Mouse (Mus musculus) limb, embryonic 15.5 days (tissue): ENCODE results near the gene Spata7. TPM values are rescaled to one million over a fixed set of nuclear protein-coding genes. Genes with fewer than 3 reads are reported as not detected.
"Not testable (repeated sequence)": the region's sequence is repeated elsewhere in the genome, so short reads cannot be mapped to it uniquely, and the experiment has no call there.

Experiments
- ATAC-seq: fragments of 200-750 bp; cut with Nextera tagmentation; 2 replicates; pipeline ENCODE4 v1.8.0; 2017; ENCODE audit warnings: low read depth, moderate TSS enrichment; ENCODE audit not compliant: insufficient number of reproducible peaks, low FRiP score, low TSS enrichment
- H3K27ac ChIP-seq: fragments of 300-500 bp; sonication (generic); 2 replicates; pipeline ENCODE4 v1.5.1; 2015; ENCODE audit warnings: moderate library complexity, mild to moderate bottlenecking, inconsistent platforms
- H3K27me3 ChIP-seq: fragments of 300-500 bp; sonication (generic); 2 replicates; pipeline ENCODE4 v1.6.1; 2015; ENCODE audit warnings: inconsistent platforms
- H3K36me3 ChIP-seq: fragments of 300-500 bp; sonication (generic); 2 replicates; pipeline ENCODE4 v1.6.1; 2015; ENCODE audit warnings: inconsistent platforms
- H3K4me1 ChIP-seq: fragments of 300-500 bp; sonication (generic); 2 replicates; pipeline ENCODE4 v1.6.1; 2015; ENCODE audit warnings: inconsistent platforms
- H3K4me2 ChIP-seq: fragments of 300-500 bp; sonication (generic); 2 replicates; pipeline ENCODE4 v1.6.1; 2015; ENCODE audit warnings: mild to moderate bottlenecking, inconsistent platforms
- H3K4me3 ChIP-seq: fragments of 300-500 bp; sonication (generic); 2 replicates; pipeline ENCODE4 v1.5.1; 2015; ENCODE audit warnings: mild to moderate bottlenecking, inconsistent platforms
- H3K9ac ChIP-seq: fragments of 300-500 bp; sonication (generic); 2 replicates; pipeline ENCODE4 v1.6.1; 2015; ENCODE audit warnings: inconsistent platforms
- H3K9me3 ChIP-seq: fragments of 300-500 bp; sonication (generic); 2 replicates; pipeline ENCODE4 v1.6.1; 2016; ENCODE audit warnings: inconsistent platforms
- WGBS: fragments of 180-500 bp; shearing (Covaris S2); methylation state at CpG from one replicate; pipeline ENCODE4 v1.1.7; 2015; 5-methylcytosine and 5-hydroxymethylcytosine counted together
- polyA plus RNA-seq: library from polyadenylated mRNA; unstranded; fragments of >200 nt; fragmentation: Nextera tagmentation; extraction: Ambion mirVana; gene quantifications from 2 replicates; pipeline ENCODE4 v1.2.1, GENCODE M21; 2015

The Spata7 gene
- polyA plus RNA-seq, 1 experiment from 2014 or later: 11.8 TPM

DNA sequence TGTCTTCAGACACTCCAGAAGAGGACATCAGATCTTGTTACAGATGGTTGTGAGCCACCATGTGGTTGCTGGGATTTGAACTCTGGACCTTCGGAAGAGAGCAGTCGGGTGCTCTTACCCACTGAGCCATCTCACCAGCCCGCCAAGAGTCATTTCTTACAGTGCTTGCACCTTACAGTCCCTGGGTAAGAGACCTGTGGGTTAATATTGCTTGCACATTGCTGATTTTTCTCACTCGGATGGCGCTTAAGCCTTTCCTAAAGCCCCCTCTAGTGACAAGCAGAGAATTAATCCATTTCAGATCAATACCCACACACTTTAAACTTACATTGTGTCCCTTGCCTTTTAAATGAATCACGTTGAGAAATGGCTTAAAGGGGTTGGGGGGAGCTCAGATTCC lies 7.0 kb upstream of the Spata7 start:
- not testable (repeated sequence) for H3K4me3 ChIP-seq, ATAC-seq, H3K9ac ChIP-seq, H3K4me2 ChIP-seq, H3K36me3 ChIP-seq, H3K27ac ChIP-seq, H3K4me1 ChIP-seq, H3K9me3 ChIP-seq, H3K27me3 ChIP-seq
- whole genome bisulfite sequencing: 39% methylated on average over 6 of the region's 6 CpGs

DNA sequence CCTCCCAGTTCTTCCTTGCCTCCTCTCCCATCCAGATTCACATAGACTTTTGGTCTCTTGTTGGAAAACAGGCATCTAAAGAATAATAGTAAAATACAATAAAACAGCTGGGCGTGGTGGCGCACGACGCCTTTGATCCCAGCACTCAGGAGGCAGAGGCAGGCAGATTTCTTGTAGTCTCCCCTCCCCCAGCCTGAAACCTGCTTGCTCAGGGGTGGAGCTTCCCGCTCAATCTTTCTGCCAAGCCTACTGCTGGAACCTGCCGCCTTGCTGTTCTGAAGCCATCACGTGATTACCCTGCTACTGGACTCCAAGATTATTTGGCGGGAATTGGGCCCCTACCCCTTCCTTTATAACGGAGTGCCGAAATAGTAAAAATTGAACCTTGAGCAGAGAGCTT lies 4.7 kb upstream of the Spata7 start:
- H3K4me2 ChIP-seq, H3K4me1 ChIP-seq, H3K9me3 ChIP-seq, H3K4me3 ChIP-seq, H3K27ac ChIP-seq, H3K27me3 ChIP-seq, H3K36me3 ChIP-seq, ATAC-seq, H3K9ac ChIP-seq: not testable (repeated sequence)
- WGBS: 86% methylated on average over 10 of the region's 10 CpGs

DNA sequence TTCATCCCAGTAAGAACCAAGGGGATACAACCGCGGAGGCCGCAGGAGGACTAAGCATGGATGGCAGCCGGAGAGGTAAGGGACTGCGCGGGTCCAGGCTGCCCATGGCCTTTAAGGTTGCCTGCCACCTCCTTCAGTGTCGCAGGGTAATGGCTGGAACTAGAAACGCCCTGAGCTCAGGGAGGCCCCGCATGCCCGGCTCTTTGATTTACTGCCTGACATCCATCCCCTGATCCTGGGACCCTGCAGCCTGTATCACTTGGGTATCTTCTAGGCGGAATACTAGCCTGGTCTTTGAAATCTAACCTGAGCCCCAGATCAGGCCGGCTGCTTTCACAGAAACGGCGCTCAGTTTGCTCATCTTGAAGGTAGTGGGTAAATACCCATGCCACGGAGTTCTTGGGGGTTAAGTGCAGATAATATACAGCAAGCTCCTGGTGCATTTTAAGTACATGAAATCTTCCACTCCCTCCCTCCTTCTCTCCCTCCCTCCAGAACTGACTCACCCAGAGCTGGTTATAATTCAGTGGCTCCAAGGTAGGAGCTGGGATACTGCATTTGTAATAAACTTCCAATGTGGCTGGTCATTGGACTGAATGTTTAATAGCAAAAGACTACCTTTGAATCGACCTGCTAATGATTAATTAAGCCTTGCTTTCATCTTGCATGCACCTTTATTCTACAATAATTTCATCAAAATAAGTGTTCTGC lies 458 bp downstream of the Spata7 start:
- Histone ChIP-seq H3K9ac (peak overlapping the region; percentile 61), H3K27ac (no peak overlapping the region), H3K27me3 (no peaks in the 10 kb centered on the region), H3K36me3 (peaks cover 2% of the 10 kb centered on the region; the same call in 1 of the 2 replicates), H3K4me2 (peak overlapping the region; percentile 73), H3K9me3 (no peaks in the 10 kb centered on the region), H3K4me1 (no peaks in the 10 kb centered on the region), H3K4me3 (peak overlapping the region; percentile 76)
- WGBS: 3% methylated on average over 16 of the region's 16 CpGs
- ATAC-seq: peak; percentile 78

DNA sequence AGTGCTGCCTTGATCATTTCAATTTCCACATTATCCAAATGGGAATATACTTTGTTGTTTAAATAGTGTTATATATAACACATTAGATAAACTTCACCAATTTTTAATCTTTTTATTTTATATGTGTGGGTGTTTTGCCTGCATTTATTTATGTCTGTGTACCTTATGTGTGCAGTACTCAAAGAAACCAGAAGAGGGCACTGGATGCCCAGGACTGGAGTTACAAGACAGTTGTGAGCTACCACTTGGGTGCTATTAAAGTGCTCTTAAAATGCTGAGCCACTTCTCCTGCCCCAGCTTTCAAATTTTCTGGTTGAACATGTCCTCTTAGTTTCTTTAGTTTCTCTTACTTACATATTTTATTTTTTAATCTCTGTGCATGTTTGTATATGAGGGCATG lies 16.9 kb downstream of the Spata7 start:
- Histone ChIP-seq H3K4me3 (no peak overlapping the region), H3K9me3 (no peaks in the 10 kb centered on the region), H3K27ac (no peak overlapping the region), H3K36me3 (0 out of 2 replicates have a peak, but pooled peaks cover 6% of the 10 kb centered on the region), H3K27me3 (no peaks in the 10 kb centered on the region), H3K4me1 (no peaks in the 10 kb centered on the region), H3K4me2 (no peak overlapping the region), H3K9ac (no peak overlapping the region)
- ATAC-seq: no peak

DNA sequence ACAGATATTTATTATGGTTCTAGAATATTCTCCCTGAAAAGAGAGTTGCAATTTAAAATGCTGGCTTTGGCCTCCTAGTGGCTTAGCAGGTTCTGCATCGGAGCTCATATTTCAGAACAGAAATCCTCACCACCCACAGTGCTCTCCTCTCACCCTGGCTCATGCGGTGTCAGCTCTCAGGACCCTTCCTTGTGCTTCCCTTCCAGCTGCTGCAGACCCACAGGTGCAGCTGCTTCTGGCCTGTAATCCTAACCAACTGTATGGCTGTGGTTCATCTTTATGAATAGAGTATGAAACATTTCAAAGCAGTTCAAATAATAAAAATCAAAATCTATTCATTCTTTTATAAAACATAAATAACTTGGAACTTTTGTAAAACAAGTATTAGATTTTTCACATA lies 28.9 kb downstream of the Spata7 start:
- 49% methylated on average over 2 of the region's 2 CpGs for WGBS
- no peak overlapping the region for H3K9ac ChIP-seq
- no peak overlapping the region for H3K4me3 ChIP-seq
- H3K9me3 ChIP-seq: no peaks in the 10 kb centered on the region
- H3K4me2 ChIP-seq: no peak overlapping the region
- H3K36me3 ChIP-seq: peaks cover 11% of the 10 kb centered on the region
- no peaks in the 10 kb centered on the region for H3K27me3 ChIP-seq
- no peak for ATAC-seq
- H3K27ac ChIP-seq: no peak overlapping the region
- H3K4me1 ChIP-seq: no peaks in the 10 kb centered on the region

DNA sequence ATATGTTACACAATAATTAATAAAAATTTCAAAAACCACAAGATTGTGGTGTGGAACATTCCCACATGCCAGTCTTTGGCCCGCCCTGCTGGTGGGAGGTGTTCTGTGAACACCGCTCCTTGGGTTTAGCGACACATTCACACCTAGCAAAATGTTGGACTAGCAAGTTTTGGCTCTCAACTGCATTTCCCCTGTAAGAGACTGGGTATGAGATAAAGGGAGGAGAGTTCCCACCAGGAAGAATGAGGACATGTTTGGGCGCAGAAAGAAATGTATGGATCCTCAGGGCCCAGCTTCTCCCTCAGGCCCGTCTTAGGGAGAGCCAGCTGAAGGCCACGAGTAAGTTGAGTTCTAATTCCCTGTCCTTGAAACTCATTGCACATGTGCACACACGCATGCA lies 34.7 kb downstream of the Spata7 start:
- Histone ChIP-seq H3K4me2 (no peak overlapping the region), H3K4me3 (no peak overlapping the region), H3K27ac (no peak overlapping the region), H3K9ac (no peak overlapping the region), H3K27me3 (no peaks in the 10 kb centered on the region), H3K9me3 (no peaks in the 10 kb centered on the region), H3K36me3 (peaks cover 17% of the 10 kb centered on the region), H3K4me1 (no peaks in the 10 kb centered on the region)
- no peak for ATAC-seq
- WGBS: 87% methylated on average over 7 of the region's 7 CpGs

DNA sequence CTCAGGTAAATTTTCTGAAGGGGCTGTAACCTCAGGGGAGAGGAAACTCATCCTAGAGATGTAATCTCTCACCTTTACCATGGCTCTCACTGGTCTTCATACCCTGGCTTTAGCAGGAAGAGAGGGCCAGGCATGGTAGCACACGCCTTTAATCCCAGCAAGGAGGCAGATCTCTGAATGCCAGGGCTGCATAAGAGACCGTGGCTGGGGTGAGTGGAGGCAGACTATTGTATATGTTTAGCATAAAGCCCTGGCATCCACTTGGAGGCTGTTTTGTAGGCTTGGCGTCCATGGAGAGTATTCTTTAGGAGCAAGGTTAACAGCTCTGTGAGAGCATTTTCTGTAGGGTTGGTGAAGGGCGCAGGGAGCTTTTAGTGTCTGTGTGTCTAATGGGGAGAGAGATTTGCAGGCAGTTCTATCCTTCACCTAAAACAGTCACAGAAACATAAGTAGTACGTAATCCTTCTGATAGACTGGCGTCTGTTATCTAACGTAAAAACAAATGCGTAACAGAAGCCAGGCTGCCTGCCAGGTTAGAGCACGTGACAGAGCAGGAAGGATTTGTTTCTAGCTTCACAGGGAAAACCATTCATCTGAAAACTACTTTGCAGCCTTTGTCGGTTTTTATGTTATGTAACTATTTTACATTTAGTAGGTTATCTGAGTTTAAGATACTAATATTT lies 40.3 kb downstream of the Spata7 start:
- 48% methylated on average over 10 of the region's 10 CpGs for WGBS
- H3K27ac ChIP-seq: no peak overlapping the region
- H3K9ac ChIP-seq: no peak overlapping the region
- H3K27me3 ChIP-seq: no peaks in the 10 kb centered on the region
- H3K4me2 ChIP-seq: no peak overlapping the region
- no peaks in the 10 kb centered on the region for H3K9me3 ChIP-seq
- ATAC-seq: no peak
- H3K4me3 ChIP-seq: no peak overlapping the region
- H3K4me1 ChIP-seq: peaks cover 4% of the 10 kb centered on the region; the same call in 1 of the 2 replicates
- 0 out of 2 replicates have a peak, but pooled peaks cover 3% of the 10 kb centered on the region for H3K36me3 ChIP-seq

DNA sequence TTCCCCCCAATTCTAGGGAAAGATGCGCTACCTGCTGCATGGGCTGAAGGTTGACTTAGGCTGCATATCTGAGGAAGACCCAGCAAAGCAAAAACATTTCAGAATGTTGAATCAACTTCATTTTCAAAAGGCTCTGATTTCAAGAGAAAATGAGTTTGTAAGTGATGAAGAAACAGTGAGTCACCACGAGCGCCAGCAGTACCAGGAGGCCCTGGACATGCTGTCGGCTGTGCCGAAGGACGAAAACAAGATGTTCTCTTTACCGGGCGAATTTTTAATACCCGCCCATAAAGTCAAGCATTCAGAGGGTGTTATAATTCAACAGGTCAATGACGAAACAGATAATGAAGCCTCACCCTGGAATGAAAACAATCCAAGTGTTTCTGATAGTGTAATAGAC lies 41.1 kb downstream of the Spata7 start:
- H3K4me2 ChIP-seq: no peak overlapping the region
- no peak overlapping the region for H3K4me3 ChIP-seq
- H3K27ac ChIP-seq: no peak overlapping the region
- peaks cover 4% of the 10 kb centered on the region; the same call in 1 of the 2 replicates for H3K4me1 ChIP-seq
- WGBS: 81% methylated on average over 10 of the region's 10 CpGs
- no peaks in the 10 kb centered on the region for H3K9me3 ChIP-seq
- H3K36me3 ChIP-seq: 0 out of 2 replicates have a peak, but pooled peaks cover 7% of the 10 kb centered on the region
- no peaks in the 10 kb centered on the region for H3K27me3 ChIP-seq
- no peak for ATAC-seq
- no peak overlapping the region for H3K9ac ChIP-seq

DNA sequence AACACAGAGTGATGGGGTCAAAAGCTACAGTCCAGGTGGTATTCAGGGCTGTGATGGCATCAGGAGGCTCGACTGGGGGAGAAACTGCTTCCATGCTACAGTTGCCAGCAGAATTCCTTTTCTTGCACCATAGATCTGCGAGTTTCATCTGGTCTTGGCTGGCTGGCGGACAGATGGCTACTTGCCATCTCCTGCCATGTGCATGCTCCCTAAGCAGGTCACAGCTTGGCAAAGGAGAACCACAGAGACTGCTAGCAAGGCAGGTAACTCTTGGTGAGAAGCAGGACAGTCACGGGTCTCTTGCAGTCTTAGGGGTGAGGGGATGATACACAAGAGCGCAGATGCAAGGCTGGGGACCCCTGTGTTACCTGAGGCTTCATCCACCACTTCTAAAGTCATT lies 41.9 kb downstream of the Spata7 start:
- H3K4me2 ChIP-seq: no peak overlapping the region
- 84% methylated on average over 5 of the region's 5 CpGs for WGBS
- peaks cover 8% of the 10 kb centered on the region; the same call in 1 of the 2 replicates for H3K4me1 ChIP-seq
- no peaks in the 10 kb centered on the region for H3K9me3 ChIP-seq
- no peak for ATAC-seq
- no peaks in the 10 kb centered on the region for H3K27me3 ChIP-seq
- H3K36me3 ChIP-seq: 0 out of 2 replicates have a peak, but pooled peaks cover 7% of the 10 kb centered on the region
- no peak overlapping the region for H3K27ac ChIP-seq
- no peak overlapping the region for H3K4me3 ChIP-seq
- H3K9ac ChIP-seq: no peak overlapping the region

DNA sequence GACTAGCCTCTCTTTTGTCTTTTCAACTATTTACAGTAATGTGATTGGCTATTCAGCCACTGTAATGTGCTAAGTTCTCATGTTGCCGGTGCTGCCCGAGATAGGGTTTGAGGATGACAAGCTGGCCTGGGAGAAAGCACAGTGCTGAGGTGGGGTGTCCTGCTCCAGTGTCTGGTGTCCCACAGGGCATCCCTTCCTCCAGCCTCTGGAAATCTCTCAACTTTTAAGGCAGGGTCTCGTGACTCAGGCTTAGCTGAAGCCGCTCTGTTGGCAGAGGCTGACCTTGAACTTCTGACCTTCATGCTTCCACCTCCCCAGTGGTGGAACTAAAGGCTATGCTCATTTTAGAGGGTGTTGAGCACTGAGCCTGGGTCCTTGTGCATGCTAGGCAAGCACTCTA lies 42.5 kb downstream of the Spata7 start:
- H3K27ac ChIP-seq: no peak overlapping the region
- no peaks in the 10 kb centered on the region for H3K9me3 ChIP-seq
- WGBS: 78% methylated on average over 4 of the region's 4 CpGs
- 0 out of 2 replicates have a peak, but pooled peaks cover 4% of the 10 kb centered on the region for H3K36me3 ChIP-seq
- ATAC-seq: no peak
- no peak overlapping the region for H3K4me2 ChIP-seq
- H3K27me3 ChIP-seq: no peaks in the 10 kb centered on the region
- H3K9ac ChIP-seq: no peak overlapping the region
- H3K4me1 ChIP-seq: peaks cover 10% of the 10 kb centered on the region; the same call in 1 of the 2 replicates
- no peak overlapping the region for H3K4me3 ChIP-seq

DNA sequence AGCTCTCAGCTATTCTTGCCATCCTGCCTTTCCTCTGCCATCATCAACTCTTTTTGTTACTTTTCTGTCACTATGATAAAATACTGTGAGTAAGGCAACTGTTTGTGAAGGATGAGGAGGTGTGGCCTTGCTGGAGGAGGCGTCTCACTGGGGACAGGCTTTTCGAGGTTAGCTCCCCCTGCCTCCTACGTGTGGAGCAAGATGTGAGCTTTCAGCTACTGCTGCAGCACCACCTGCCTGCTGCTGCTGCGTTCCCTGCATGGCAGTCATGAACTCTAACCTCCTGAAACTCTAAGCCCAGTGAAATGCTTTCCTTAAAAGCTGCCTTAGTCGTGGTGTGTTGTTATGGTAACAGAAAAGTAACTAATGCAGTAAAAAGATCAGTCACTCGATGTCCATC lies 45.9 kb downstream of the Spata7 start:
- peaks cover 6% of the 10 kb centered on the region; the same call in 1 of the 2 replicates for H3K4me1 ChIP-seq
- no peak overlapping the region for H3K9ac ChIP-seq
- no peak overlapping the region for H3K4me2 ChIP-seq
- no peaks in the 10 kb centered on the region for H3K9me3 ChIP-seq
- no peaks in the 10 kb centered on the region for H3K27me3 ChIP-seq
- no peak for ATAC-seq
- H3K36me3 ChIP-seq: peaks cover 11% of the 10 kb centered on the region
- no peak overlapping the region for H3K27ac ChIP-seq
- 62% methylated on average over 6 of the region's 6 CpGs for WGBS
- no peak overlapping the region for H3K4me3 ChIP-seq

DNA sequence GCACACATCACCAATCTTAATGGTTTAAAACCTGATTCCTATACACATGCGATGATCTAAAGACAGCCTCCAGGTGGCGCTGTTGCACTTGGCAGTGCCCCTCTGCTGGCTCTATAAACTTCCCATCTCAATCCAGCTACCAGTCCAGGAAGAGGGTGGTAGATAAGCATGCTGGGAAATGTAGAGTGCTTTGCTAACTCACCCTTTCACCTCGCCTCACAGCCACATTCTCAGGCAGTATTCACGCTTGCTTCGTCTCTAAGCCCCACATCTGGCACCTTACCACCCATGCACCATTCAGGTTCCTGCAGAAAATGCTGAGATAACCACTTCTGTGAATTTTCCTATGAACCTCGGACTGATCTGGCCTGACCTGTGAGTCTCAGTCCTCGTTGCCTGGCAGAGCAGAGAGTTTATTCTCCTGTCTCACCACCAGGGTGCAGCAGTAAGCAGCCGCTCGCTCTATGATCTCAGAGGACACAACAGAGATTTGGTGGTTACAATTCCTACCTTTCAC lies 46.7 kb downstream of the Spata7 start:
- 16% methylated on average over 9 of the region's 9 CpGs for WGBS
- Histone ChIP-seq H3K4me2 (peak overlapping the region; percentile 41), H3K27me3 (no peaks in the 10 kb centered on the region), H3K36me3 (peaks cover 18% of the 10 kb centered on the region), H3K4me3 (peak overlapping the region; percentile 27), H3K4me1 (peaks cover 6% of the 10 kb centered on the region; the same call in 1 of the 2 replicates), H3K9ac (no peak overlapping the region), H3K27ac (no peak overlapping the region), H3K9me3 (no peaks in the 10 kb centered on the region)
- ATAC-seq: peak; percentile 64
